Mouse (Mus musculus): ENCODE data around the gene C1ql4.
"Not testable (repeated sequence)": the region's sequence is repeated elsewhere in the genome, so short reads cannot be mapped to it uniquely, and the experiment has no call there.

C1ql4 gene

DNA sequence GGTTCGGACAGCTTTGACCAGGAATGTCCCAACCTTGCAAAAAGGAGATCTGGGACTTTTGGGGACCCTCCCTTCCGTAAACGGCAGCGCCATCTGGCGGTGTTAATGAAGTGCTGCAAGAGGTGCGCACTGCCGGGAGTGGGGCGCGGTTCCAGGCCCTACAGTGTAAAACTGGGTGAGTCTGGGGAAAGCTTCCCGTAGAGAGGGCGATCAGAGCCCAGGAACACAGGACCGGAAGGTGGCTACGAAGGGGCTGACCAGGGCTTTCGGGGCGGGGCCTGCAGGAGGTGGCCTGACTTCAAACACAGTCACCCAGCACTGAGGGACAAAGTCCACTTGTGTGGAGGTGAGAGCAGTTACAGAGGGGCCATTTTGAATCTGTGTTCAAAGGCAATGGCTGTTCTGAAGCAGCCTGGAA is 11.5 kb upstream of the C1ql4 start:
- DNase-seq (ENCODE audit: low read depth, low spot score), result no peak

DNA sequence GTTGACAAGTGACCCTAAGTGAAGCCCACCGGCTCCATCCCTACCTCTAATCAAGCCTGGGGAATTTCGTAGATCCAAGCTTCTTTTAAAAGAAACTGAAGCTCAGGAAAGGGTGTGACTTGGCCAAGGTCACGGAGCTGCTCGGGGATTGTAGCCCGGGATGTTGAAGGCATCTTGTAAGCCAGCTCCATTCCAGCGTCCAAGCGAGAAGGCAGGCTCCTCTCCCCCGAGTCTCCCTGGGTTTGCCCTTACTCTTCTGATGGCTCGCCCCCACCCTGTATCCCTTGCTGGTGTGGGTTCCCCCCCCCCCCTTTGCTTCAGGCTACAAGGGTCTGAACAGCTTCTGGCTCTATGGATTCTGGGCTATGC is 10.9 kb upstream of the C1ql4 start:
- DNase-seq (ENCODE audit: low read depth, low spot score), result no peak

DNA sequence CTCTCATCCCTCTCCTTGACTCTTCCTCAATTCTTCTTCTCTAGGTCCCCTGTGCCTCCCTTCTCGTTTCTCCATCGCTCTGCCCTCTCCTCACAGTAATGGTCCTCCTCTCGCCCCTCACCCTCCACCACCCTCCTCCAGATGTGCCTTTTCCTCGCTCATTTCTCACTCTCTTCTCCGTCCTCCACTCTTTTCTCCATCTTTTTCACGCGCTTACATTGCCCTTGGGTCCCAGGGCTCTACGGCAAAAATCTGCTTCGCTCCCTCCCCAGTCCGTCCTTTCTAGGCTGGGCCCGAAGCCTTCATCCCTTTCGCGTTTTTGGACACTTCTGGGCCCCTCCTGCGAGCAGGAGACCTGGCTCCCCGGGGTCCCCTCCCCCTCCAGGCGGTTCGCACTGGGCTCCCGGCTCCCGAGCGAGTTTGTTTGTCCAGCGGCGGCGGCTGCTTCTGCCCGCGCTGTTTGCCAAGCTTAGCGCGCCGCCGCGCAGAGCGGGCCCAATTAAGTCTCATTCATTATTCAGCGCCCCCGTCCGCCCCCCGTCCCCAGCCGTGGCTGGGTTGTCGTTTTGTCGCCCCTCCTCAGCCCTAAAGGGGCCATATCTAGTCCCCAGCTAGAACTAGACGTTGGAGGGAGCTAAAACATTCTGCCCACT is 10.3 kb upstream of the C1ql4 start:
- DNase-seq (ENCODE audit: low read depth, low spot score), result no peak

DNA sequence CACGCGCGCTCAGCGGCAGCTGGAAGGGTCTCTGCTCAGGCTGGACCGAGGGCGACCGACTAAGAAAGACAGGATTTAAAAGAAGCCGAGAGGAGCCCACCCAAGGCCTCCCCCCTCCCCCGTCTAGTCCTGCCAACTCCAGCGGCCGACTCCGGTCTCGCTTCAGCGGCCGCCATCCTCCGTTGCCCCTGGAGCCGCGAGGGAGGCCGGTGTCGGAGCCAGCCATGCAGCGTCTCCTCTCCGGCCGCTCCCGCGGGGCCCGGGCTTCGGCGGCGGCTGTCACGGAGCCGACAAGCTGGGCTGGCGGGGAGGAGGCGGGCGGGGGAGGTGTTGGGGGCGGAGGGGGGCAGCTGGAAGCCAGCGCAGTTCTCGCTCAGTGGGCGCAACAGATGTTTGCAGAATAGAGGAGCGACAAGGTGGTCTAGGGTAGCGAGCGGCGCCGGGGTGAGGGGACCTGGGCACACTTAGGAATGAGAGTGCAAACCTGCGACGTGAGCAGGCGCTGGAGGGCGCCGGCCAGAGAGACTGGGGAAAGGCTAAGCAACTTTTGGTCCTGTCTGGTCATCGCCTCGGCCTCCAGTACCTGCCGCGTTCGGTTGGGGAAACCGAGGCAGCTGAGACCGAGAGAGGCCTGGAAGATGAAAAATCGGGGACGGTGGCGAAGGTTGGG is 9.3 kb upstream of the C1ql4 start:
- DNase-seq (ENCODE audit: low read depth, low spot score), result no peak

DNA sequence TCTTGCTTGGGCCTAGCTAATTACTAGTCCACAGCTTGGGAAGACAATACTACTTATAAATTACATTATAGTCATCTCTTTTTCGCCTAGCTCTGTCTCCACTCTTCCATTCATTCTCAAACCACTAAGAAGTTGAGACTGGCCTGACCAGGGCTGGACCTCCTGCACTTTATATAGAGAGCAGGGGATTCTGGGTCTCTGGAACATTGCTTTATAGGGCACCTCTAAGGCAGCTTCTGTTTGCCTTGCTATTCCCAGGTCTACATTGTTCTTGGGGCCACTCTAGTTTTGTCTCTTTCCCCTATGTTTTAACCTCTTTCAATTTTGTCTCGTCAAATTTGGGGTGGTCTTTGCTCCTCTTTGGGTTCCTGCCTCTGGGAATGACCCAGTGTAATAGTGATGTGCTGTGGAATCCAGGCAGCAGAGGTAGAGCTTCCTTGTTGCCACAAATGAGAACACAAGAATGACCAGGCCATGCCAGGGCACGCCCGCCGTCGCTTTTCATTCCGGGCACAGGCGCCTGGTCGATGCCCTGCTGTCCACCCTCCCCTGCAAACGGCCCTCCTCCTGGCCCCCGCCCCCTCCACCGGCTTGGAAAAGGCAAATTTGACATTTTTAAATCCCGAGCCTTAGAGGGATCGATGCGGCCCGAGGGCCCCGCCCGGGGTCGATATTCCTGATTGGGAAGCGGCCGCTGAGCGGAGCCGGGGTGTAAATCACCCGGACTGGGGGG is 8.6 kb upstream of the C1ql4 start:
- DNase-seq (ENCODE audit: low read depth, low spot score), result no peak

DNA sequence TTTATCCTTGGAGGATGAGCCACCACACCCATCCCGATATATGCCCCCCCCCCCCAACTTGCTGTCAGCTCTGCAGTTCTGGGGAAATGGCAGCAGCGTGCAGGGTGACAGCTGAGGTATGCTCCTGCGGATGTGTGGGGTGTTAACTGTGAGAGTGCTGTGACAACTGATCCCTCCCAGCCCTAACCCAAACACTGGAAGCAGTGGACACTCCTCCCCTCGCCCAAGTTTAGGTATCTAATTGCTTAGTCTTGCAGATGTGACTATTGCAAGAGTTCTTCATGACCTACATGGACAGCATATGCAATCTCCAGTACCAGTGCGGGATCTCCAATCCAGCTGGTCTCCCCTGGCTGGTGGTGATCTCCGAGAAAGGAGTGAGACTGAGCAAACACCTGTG is 7.7 kb upstream of the C1ql4 start:
- no peak for DNase-seq (ENCODE audit: low read depth, low spot score)

DNA sequence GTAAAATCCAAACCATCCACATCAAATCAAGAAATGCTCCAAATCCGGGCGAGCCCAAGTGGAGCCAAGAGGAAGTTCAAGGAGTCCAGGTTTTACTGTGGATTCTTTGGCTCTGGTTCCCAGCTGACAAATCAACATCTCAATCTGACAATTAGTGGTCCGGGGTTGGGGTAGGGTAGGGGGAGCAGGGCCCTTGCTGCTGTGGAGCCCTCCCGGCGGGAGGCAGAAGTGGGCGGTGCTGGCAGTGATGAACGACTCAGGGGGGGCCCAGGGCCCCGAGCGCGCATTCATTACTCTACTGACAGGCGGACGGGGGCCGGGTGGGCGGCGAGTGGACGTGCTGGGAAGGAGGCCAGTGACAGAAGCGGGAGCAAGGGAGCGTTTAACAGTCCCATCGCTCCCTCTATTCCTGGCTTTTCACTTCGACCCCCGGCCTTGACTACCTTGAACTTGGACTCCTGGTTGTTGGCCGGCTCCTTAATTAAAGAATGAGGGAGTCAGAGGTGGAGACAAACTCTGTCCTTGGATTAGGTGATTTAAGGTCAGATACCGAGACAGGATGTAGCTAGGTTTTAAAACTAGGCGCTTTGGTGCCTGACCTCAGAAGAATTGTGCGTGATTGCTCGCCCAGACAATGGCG is 7.1 kb upstream of the C1ql4 start:
- DNase-seq (ENCODE audit: low read depth, low spot score), result no peak

DNA sequence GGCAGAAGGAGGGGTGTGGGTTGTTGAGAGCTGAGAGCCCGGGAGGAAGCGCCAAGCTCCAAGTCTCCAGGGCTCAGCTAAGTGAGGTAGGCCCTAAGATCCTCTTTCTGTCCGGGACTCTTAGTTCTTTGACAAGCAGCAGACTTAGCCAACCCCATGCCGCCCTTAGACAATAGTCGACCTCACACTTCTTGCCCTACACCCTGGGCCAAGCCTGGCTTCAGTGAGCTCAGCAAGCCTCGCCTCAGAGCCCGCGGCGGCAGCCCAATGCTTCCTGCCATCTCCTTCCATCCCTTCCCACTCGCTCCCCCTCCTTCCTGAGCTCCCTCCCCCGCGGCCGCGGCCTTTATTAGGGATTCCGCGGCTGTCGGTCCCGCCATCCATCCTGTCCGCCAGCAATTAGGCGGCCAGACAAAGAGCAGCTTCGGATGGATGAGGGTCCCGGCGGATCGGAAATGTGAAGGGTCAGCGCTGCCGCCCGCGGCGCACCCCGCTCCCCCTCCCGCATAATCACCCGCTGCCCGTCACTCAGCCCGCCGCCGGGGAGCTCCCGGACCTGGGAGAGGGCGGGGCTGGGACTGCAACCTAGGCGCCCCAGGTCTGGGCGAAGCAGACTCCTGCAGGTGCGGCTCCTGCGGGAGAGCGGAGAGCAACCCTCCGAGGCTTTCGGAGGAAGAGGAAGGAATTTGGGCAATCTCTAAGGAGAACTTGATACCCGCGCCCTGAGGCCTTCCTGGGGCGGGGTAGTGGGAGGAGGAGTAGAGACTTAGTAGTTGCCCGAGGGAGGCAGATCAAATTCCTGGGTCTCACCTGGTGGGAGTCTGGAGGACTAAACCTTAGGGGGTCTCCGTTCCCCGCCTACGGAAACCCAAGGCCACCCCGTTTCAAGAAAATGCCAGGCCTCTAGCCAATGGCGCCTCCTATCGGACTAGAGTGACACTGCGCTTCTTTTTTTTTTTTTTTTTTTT is 6.0 kb upstream of the C1ql4 start:
- no peak for DNase-seq (ENCODE audit: low read depth, low spot score)

DNA sequence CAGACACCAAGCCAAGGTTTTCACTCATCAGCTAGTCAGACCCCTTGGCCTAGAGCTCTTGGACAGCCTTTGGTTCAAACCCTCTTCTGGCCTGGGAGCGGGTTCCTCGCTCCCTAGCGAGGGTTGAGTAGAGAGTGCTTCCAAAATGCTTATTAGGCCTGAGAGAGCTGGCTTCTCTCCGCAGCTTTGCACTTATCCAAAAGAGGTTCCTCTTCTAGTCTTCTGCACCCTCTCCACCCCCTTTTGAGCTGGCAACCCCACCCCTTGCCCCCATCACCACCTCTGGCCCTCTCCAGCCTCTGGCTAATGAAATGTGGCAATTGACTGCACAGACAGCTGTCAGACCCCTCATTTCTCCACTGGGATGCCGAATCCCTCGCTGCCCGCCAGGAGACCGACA is 5.3 kb upstream of the C1ql4 start, which contains the start of gene Dnajc22:
Dnajc22 (plus strand) TSS at position 301 of the 400 bp plus-strand sequence.
- no peak for DNase-seq (ENCODE audit: low read depth, low spot score)

DNA sequence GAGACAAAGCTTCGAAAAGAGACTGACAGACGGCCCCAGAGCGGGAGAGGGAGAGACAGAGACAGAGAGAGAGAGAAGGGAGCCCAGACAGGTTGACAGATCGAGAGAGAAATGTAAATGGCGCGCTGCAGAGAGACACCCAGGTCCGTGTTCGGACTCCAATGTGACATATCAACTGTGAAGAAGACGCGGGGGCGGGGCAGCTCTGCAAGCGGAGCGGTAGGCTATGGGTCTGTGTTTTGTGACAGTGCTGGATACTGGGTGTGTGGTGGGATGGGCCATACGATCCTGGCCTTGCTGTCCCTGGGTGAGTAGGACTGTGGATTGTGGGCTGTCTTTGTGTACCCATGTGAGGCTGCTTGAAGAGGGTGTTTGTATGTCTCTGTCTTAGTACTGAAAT is 1.5 kb upstream of the C1ql4 start:
- no peak for DNase-seq (ENCODE audit: low read depth, low spot score)

DNA sequence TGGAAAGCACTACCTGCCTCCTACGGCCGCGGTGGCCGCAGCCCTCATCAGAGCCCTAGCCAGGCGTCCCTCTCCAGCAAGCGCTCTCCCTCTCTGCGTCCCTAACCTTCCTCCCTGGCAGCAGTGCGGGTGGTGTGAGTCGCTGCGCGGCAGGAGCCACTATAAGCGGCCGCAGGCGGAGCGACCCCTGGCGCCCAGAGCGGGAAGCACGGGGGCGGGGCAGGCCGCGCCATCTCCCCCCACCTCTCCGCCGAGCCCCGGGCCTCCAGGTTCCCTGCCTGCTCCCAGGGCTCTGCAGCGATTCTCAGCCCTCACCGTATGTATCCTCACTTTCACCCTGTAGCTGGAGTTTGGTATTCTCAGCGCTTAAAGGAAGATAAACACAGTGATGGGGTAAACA is 675 bp upstream of the C1ql4 start:
- DNase-seq (ENCODE audit: low read depth, low spot score), result no peak

DNA sequence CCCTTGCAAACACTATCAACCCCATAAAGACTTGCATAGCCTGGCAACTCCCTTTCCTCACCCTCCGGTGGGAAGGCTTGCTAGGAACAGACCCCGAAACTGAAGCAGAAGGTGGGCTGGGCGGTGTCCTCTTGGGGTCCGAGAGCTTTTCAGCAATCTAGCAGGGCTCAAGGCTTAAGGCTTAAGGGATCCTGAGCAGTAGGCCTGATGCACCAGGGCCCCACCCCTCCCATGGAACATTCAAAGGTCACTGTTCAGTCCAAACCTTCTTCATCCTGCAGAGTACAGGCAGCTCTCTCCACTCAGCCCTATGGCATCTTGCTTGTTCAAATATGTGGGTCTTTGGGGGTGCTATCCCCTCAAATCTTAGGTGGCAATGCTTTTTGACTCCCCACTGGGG is 1.6 kb downstream of the C1ql4 start:
- no peak for DNase-seq (ENCODE audit: low read depth, low spot score)

DNA sequence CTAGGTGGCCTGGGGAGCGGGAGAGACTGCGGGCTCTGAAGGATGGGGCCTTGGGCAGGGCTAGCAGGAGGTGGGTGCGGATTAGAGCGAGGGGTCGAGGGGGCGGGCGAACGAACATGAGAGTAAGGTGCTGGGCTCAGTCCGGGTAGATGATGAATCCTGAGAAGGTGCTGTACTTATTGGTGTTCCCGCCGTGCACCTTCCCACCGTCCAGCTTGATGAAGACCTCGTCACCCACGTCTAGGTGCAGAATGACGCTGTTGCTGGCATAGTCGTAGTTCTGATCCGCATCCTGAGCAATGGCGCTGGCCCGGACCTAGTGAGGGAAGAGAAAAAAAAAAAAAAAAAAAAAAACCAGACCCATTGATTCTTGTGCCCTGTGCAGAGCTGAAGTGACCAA is 3.0 kb downstream of the C1ql4 start:
- DNase-seq (ENCODE audit: low read depth, low spot score), result no peak

DNA sequence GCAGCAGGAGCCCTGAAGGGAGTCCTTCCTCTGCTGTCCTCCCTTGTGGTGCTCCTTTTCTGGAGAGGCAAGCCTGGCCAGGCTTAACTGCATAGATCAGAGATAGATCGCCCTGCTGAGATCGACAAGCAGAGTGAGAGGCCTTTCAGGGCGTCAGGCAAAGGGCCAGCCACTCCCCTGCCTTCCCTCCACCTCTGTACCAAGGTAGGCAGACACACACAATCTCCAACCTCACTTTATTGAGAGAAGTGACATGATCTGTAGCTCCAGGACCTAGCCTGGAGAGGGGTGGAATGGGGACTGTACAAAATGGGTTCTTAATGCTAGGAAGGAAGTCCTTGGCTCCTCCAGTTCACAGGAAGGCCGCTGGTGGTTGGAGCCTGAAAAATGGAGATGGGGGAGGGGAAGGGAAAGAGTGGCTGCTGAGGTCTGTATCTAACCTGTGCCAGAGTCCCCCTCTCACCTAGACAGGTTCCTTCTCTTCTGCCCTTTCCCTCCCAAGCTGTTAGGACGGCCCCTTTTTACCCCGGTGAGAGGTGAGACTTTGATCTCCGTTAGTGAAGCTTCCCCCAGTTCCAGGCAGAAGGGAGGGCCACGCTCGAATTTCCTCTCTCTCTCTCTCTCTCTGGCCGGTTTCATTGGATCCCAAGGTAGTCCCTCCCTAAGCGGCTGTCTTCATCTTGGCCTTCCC is 3.6 kb downstream of the C1ql4 start:
- no peak for DNase-seq (ENCODE audit: low read depth, low spot score)

DNA sequence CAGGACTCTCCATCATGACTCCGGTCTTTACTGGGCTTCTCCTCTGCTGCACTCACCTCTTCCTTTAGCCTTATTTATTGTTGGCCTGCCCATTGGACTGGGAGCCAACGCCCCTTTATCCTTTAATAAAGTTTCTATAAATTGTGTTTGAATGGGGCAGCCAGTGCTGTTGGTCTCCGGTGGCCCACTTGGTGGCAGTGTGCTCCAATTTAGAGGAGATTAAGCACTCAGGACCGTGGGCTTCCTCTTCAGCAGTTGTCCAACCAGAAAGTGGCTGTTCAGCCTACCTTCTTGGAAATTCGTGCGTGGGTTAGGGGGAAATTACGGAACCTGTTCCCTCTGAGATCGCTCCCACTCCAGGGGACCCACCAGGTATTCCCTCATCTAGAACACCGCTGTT is 4.4 kb downstream of the C1ql4 start:
- no peak for DNase-seq (ENCODE audit: low read depth, low spot score)

DNA sequence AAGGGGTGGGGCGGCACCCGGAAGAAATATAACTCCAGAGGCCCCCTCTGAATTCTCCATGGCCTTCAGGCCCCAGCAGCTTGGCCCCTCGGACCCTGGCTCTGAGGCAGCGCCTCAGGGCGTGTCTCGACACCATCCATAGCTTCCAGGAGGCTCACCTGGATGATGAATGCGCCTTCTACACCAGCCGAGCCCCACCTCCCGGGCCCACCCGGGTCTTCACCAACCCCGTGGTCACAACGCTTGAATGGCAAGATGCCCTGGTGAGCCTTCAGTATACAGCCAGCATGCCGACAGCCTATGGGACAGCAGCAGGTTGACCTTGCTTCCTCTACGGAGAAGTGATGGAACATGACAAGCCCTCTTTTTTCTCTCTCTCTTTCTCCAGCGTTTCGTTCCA is 4.8 kb downstream of the C1ql4 start:
- DNase-seq (ENCODE audit: low read depth, low spot score), result no peak

DNA sequence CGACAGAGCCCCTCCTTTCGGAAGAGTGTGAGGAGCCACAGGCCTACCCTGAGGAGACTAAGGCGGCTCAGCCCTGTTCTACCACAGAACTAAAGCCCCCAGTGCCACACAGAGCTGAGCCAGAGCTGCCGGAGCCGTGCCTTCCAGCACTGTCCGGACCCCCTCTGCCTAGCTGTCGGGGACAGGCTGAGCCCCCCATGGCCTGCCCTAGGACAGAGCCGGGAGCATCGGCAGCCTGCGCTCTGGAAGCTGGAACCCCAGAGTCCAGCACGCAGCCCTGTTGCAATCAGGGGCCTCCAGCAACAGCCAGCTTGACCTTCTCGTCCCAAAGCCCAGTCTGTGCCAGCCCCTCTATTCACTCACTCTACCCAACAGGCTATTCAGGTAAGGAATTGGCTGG is 5.3 kb downstream of the C1ql4 start:
- DNase-seq (ENCODE audit: low read depth, low spot score), result no peak

DNA sequence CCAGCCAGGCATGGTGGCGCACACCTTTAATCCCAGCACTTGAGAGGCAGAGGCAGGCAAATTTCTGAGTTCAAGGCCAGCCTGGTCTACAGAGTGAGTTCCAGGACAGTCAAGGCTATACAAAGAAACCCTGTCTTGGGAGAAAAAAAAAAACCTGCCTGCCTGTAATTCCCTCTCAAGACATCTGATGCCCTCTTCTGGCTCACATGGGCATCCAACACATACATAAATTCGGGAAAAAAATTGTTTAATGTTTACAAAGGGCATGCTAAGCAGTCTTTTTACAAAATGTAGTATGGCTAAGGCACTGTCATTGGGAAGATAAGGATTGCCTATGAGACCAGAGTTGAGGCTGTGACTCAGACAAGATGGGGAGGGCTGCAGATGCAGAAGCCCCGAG is 7.8 kb downstream of the C1ql4 start:
- DNase-seq (ENCODE audit: low read depth, low spot score), result no peak

DNA sequence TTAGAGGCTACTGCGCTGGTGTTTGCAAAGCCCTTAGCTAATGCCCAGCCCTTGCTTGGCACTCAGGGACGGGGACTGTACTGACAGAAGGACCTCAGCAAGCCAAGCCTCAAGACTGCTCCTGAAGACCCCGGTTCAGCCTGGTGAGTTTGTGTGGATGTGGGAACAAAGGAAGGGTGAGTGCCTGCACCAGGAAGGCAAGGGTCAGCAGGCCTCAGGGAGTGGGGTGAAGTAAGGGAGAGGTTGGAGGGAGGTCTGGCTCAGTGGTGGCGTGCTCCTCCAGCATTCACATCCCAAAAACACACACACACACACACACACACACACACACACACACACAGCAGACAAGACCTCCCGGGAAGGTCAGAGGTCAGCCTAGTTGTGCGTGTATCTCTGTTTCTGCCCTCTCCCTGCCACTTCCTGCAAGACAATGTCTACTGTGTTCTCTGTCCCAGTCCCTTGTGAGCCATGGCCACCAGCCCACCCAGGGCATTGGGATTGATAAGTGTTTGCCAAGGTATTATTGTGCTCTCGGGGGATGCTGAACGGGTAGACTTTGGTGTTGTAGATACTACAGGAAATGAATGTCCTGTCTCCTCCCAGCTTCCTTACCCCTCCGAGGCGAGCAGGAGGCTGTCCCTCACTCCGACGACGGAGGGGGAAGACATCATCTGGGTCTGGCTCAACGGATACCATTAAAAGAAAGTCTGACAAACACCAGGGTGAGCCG is 9.3 kb downstream of the C1ql4 start:
- DNase-seq (ENCODE audit: low read depth, low spot score), result no peak

DNA sequence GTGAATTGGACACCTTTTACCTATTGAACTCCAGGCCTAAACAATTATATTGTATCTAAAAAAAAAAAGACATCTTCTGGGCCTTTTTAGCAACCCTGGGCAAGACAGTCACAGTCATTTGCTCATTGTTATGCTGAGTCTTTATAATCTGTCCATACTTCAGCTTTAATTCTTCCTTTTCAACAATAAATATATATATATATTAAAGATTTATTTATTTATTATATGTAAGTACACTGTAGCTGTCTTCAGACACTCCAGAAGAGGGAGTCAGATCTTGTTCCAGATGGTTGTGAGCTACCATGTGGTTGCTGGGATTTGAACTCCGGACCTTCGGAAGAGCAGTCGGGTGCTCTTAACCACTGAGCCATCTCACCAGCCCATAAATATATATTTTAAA is 11.6 kb downstream of the C1ql4 start:
- not testable (repeated sequence) for DNase-seq (ENCODE audit: low read depth, low spot score)
